Mouse (Mus musculus) lung, postnatal 0 days (tissue): ENCODE data around the gene Parvb.

Source experiments
- CTCF ChIP-seq: IDR thresholded peaks from 2 replicates; pipeline ENCODE4 v1.5.1; 2016; ENCODE audit warnings: antibody characterized with exemption, mild to moderate bottlenecking
- EP300 ChIP-seq: IDR thresholded peaks from 2 replicates; pipeline ENCODE4 v1.6.1; 2016; ENCODE audit warnings: antibody characterized with exemption, mild to moderate bottlenecking, control low read depth

DNA sequence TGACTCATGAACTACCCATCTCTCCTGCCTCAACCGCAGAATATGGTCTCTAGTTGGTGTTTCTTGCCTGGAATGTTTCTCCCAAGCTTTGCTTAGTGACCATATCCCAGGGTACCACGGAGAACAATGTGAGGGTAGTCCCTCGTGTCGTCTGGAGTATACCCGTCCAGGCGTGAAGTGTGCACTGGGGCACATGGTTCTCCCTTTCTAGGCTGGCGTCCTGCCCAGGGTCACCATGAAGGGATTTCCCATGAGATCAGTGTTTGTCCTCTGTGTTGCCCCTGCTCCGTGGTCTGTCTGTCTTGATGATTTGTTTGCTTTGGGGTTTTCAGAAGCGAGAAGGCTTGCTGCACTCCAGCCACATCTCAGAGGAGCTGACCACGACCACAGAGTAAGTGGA lies 63.4 kb downstream of the Parvb start:
- TF ChIP-seq CTCF (no peak), EP300 (no peak)
